Mouse (Mus musculus): ENCODE results near the gene Krtap14.

DNA sequence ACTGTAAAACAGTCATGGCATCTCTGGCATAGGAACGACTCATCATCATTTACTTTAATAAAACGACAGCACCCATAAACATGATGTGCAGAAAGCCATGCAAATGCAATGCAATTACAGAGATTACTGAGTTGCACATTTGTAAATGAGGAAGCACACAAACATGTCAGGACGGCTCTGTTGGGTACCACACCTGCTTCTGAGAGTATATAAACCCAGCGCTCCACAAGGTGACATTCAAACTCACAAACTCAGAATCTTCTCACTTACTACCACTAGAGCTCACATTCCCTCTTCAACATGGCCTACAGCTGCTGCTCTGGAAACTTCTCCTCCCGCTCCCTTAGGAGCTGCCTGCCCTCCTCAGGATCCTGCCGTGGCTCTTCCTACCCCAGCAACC lies 48.3 kb downstream of the Krtap14 start, which contains the start of gene Gm5965:
- TF ChIP-seq CTCF (IDR thresholded peaks at IDR 0.05; ENCODE audit: extremely low read depth, insufficient read depth, insufficient read length, insufficient replicate concordance): no peak
- TF ChIP-seq POLR2A (IDR thresholded peaks at IDR 0.05; ENCODE audit: low read depth, low read length): no peak
